Mouse (Mus musculus) forebrain, embryonic 13.5 days (tissue): ENCODE measurements around the gene Ngp. TPM values are rescaled to one million over a fixed set of nuclear protein-coding genes. Genes with fewer than 3 reads are reported as not detected.

ENCODE experiments used
- ATAC-seq: fragments of 200-750 bp; cut with Nextera tagmentation; 2 replicates; pipeline ENCODE4 v1.8.0; 2017
- H3K27ac ChIP-seq: fragments of 300-500 bp; sonication (generic); 2 replicates; pipeline ENCODE4 v1.5.1; 2015; ENCODE audit warnings: inconsistent platforms, mild to moderate bottlenecking, moderate library complexity
- H3K27me3 ChIP-seq: fragments of 300-500 bp; sonication (generic); 2 replicates; pipeline ENCODE4 v1.6.1; 2015; ENCODE audit warnings: mild to moderate bottlenecking, inconsistent platforms
- H3K36me3 ChIP-seq: fragments of 300-500 bp; sonication (generic); 2 replicates; pipeline ENCODE4 v1.6.1; 2015; ENCODE audit warnings: mild to moderate bottlenecking, inconsistent platforms; ENCODE audit not compliant: poor library complexity, severe bottlenecking
- H3K4me1 ChIP-seq: fragments of 300-500 bp; sonication (generic); 2 replicates; pipeline ENCODE4 v1.6.1; 2015; ENCODE audit warnings: inconsistent platforms
- H3K4me2 ChIP-seq: fragments of 300-500 bp; sonication (generic); 2 replicates; pipeline ENCODE4 v1.6.1; 2015; ENCODE audit warnings: inconsistent platforms, mild to moderate bottlenecking, moderate library complexity
- H3K4me3 ChIP-seq: fragments of 300-500 bp; sonication (generic); 2 replicates; pipeline ENCODE4 v1.5.1; 2015; ENCODE audit warnings: mild to moderate bottlenecking, inconsistent platforms
- H3K9ac ChIP-seq: fragments of 300-500 bp; sonication (generic); 2 replicates; pipeline ENCODE4 v1.6.1; 2015; ENCODE audit warnings: mild to moderate bottlenecking, inconsistent platforms
- H3K9me3 ChIP-seq: fragments of 300-500 bp; sonication (generic); replicated peaks from 2 replicates; pipeline ENCODE4 v1.6.1; 2016; ENCODE audit warnings: inconsistent platforms
- WGBS: fragments of 180-500 bp; shearing (Covaris S2); methylation state at CpG from one replicate; pipeline ENCODE4 v1.1.7; 2015; 5-methylcytosine and 5-hydroxymethylcytosine counted together
- polyA plus RNA-seq: library from polyadenylated mRNA; unstranded; fragments of >200 nt; fragmentation: Nextera tagmentation; extraction: Ambion mirVana; gene quantifications from 2 replicates; pipeline ENCODE4 v1.2.1, GENCODE M21; 2015

Gene Ngp
- polyA plus RNA-seq, 1 experiment from 2014 or later, result 0.22 TPM

DNA sequence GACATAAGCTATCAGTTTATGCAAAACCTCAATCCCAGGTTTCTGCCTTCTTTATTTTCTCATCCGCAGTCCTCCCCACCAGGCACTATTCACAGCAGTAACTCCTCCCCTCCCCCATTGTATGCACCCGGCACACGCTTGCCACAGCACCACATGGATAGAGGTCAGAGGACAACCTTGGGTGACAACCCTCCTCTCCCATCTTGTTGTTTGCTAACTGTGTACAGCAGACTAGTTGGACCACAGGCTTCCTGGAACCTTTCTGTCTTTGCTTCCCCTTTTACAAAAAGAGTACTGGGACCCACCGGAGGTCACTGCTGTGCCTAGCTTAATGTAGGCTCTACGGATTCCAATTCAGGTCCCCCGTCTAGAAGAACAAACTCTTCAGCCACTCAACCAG, 21.0 kb downstream of the Ngp start:
- Histone ChIP-seq H3K36me3 (peaks cover 39% of the 10 kb centered on the region), H3K27ac (no peak overlapping the region), H3K9ac (no peak overlapping the region), H3K4me1 (no peaks in the 10 kb centered on the region), H3K9me3 (no peaks in the 10 kb centered on the region), H3K4me3 (no peak overlapping the region), H3K27me3 (no peaks in the 10 kb centered on the region), H3K4me2 (no peak overlapping the region)
- ATAC-seq, result no peak
- WGBS, result 89% methylated on average over 6 of the region's 6 CpGs

DNA sequence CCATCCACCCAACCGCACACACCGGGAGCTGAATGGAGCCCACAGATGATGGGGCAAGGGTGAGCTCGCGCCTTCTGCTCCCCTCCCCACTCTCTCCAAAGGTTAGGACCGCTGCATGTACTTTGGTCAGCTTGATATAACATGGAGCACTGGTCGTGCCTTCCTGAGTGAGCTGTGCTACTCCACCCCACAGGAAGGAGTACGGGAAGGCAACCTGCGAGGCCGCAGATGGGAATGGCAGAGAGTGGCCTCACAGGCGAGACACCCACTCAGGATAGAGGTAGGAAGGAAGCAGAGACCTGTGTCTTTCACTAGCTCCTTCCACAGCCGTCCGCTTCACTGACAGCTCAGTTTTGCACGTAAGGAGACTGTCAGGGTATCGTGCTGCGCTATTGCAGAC, 28.8 kb downstream of the Ngp start:
- H3K4me1 ChIP-seq, result peaks cover 4% of the 10 kb centered on the region; the same call in 1 of the 2 replicates
- H3K27me3 ChIP-seq, result no peaks in the 10 kb centered on the region
- no peak overlapping the region for H3K27ac ChIP-seq
- no peak overlapping the region for H3K4me2 ChIP-seq
- no peaks in the 10 kb centered on the region for H3K9me3 ChIP-seq
- 83% methylated on average over 15 of the region's 15 CpGs for WGBS
- no peak for ATAC-seq
- H3K4me3 ChIP-seq, result no peak overlapping the region
- peaks cover 19% of the 10 kb centered on the region for H3K36me3 ChIP-seq
- no peak overlapping the region for H3K9ac ChIP-seq

DNA sequence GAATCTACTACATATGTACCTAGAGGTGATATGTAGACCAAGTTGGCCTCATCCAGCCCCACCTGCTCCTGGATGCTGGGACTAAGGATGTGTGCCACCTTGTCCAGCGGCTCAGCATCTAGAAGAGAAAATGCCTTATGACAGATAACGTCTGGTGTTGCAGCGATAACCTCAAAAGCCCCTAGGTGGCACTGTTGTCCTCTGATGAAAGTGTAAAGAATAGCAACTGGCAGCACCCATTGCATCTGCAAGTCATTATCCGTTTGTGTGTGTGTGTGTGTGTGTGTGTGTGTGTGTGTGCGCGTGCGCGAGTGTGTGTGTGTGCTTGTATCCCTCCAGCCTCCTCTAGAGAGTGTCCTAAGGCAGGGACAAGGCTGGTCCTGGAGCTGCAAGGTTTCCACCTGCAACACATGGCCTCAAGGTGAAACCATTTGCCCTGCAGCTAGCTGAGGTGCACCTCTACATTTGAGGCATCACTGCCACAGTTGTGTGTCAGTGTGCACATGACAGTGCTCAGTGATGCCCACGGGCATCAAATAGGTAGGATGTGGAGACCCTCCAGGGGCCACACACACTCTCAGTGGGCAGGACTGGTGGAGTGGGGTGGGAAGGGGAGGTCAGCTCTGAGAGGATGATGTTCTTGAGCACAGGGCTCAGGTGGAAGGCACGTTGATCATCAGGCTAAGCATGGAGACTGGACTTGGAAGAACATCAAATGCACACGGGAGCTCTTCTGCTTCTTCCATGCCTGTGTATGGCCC, 29.5 kb downstream of the Ngp start:
- ATAC-seq, result peak; percentile 90

DNA sequence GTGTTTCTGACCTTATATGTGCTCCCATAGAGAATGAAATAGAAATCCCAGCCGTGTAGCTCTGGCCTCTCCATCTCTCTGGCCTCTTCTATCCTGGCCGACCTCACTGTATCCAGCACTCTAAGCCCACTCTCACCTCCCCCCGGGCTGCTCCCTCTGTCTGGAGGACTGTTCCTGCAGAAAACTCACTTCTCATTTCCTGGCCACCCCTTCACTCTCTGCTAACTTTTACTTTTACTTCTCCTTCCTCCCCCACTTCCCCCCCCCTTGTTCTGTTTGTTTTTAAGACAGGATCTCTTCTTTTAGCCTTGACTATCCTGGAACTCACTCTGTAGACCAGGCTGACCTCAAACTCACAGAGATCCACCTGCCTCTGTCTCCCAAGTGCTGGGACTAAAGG, 33.0 kb downstream of the Ngp start:
- Histone ChIP-seq H3K4me2 (no peak overlapping the region), H3K9ac (no peak overlapping the region), H3K9me3 (no peaks in the 10 kb centered on the region), H3K4me3 (no peak overlapping the region), H3K27ac (no peak overlapping the region), H3K27me3 (no peaks in the 10 kb centered on the region), H3K36me3 (peaks cover 19% of the 10 kb centered on the region), H3K4me1 (peaks cover 4% of the 10 kb centered on the region; the same call in 1 of the 2 replicates)
- no peak for ATAC-seq
- 90% methylated on average over 3 of the region's 3 CpGs for WGBS

More for the DNA sequence above, 29.5 kb downstream of the Ngp start:
- Histone ChIP-seq H3K27ac (no peak overlapping the region), H3K9ac (no peak overlapping the region), H3K4me1 (peaks cover 4% of the 10 kb centered on the region; the same call in 1 of the 2 replicates), H3K36me3 (peaks cover 17% of the 10 kb centered on the region), H3K27me3 (no peaks in the 10 kb centered on the region), H3K9me3 (no peaks in the 10 kb centered on the region), H3K4me2 (no peak overlapping the region), H3K4me3 (no peak overlapping the region)
- 31% methylated on average over 11 of the region's 11 CpGs for WGBS

DNA sequence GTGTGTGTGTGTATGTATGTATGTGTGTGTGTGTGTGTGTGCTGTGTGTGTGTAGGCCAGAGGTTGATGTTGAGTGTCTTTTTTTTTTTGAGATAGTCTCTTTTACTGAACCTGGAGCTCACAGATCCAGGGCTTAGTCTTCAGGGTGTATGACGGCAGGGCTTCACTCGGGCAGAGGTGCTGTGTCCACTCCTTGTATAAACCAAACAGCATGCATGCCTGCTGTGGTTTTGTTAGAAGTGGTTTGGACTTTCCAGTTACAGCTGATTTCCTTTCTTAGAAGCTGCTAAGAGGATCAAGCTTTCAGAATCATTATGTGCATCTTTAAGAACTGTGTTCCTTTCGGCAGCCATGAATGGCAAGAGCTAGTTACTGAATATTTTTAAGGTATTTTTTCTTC, 38.4 kb downstream of the Ngp start:
- WGBS, result 89% methylated on average over 3 of the region's 3 CpGs
- Histone ChIP-seq H3K9me3 (no peaks in the 10 kb centered on the region), H3K27me3 (no peaks in the 10 kb centered on the region), H3K4me1 (no peaks in the 10 kb centered on the region), H3K27ac (no peak overlapping the region), H3K4me2 (no peak overlapping the region), H3K4me3 (no peak overlapping the region), H3K9ac (no peak overlapping the region), H3K36me3 (peaks cover 10% of the 10 kb centered on the region; the same call in 1 of the 2 replicates)
- no peak for ATAC-seq

DNA sequence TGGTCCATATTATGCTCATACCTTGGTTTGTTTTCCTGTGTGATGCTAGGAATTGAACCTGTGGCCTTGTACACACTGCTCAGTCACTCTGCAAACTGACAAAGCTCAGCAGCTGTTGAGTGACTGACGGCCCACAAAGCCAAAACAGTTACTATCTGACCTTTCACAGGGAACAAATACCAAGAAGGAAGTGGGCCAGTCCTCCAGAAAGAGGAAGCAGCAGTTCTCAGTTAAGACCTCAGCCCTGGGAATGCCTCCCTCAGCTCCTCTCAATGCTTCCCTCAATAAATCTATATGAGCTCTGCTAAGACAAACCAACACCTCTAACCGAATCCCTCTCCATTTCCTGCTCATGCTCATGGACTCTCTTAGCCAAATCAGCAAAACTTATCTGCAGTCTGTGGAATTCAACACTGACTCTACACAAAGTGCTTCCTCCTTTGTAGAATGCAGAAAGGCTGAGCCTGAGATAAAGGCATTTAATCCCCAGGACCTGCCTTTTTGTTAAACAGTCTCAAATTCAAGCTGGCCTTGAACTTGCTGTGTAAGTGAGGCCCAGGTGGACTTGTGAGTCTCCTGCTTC, 39.7 kb downstream of the Ngp start:
- ATAC-seq, result no peak
- no peak overlapping the region for H3K4me2 ChIP-seq
- no peaks in the 10 kb centered on the region for H3K9me3 ChIP-seq
- no peaks in the 10 kb centered on the region for H3K27me3 ChIP-seq
- 79% methylated on average over 2 of the region's 2 CpGs for WGBS
- H3K4me1 ChIP-seq, result no peaks in the 10 kb centered on the region
- H3K36me3 ChIP-seq, result peaks cover 7% of the 10 kb centered on the region; the same call in 1 of the 2 replicates
- H3K27ac ChIP-seq, result no peak overlapping the region
- H3K9ac ChIP-seq, result no peak overlapping the region
- no peak overlapping the region for H3K4me3 ChIP-seq

DNA sequence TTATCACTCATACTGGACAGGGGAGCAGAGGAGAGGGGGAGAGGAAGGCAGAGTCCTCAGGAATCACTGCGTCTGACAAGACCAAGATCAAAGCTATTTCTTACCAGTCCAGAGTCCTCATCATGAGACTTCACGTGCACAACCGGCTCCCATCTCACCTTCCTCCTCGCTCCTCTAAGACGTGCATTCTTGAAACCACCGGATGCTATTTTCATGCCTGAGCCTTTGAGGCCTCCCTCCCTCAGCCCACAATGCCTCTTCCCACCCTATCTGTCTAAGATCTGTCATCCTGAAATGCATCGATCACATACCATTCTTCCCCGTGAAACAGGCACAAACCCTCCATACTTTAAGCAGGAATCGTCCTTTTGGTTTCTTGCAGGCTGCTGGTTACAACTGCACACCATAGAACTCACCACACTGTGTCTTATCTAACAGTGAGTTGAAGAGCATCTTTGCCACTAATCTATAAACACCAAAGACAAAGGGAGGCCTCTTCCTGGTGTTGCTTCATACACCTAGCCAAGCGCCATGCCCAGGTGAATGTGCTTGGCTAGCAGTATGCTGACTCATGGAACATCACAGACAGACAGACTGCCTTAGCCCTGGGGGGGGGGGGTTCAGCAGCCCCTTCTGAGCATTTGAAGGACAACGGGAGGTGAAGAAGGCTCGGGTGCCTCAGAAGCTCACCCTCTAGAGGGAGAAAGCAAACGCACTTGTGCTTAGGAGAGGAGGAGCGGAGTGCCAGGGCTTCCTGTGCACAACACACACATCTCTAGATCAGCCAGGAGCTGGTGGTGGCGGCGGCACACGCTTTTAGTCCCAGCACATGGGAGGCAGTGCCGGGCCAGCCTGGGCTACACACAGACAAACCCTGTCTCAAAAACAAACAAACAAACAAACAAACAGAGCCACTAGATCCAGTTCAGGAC, 41.6 kb downstream of the Ngp start:
- ATAC-seq, result no peak
- no peaks in the 10 kb centered on the region for H3K4me1 ChIP-seq

DNA sequence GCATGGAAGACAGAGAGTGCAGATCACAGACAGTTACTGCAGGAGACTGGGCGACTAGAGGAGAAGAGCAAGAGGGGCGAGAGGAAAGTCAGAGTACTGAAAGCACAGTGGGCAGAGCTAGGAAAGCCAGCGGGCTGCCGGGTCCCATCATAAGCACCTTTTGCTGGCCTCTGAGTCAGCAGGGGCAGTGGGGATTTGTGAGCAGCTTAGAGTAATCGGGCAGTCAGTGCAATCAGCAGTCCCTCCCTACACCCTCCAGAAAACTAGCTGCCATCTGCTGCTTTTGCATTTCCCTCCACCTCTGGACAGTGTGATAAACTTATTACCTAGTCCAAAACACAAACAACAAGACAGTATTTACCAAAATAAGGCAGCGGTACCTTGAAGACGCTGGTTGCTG, 42.8 kb downstream of the Ngp start:
- Histone ChIP-seq H3K9me3 (no peaks in the 10 kb centered on the region), H3K4me3 (no peak overlapping the region), H3K4me1 (no peaks in the 10 kb centered on the region), H3K27ac (no peak overlapping the region), H3K4me2 (no peak overlapping the region), H3K36me3 (no peaks in the 10 kb centered on the region), H3K27me3 (no peaks in the 10 kb centered on the region), H3K9ac (no peak overlapping the region)
- ATAC-seq, result no peak
- 80% methylated on average over 7 of the region's 7 CpGs for WGBS

More for the DNA sequence above, 41.6 kb downstream of the Ngp start:
- H3K4me2 ChIP-seq, result no peak overlapping the region
- no peaks in the 10 kb centered on the region for H3K36me3 ChIP-seq
- WGBS, result 91% methylated on average over 18 of the region's 18 CpGs
- H3K9me3 ChIP-seq, result no peaks in the 10 kb centered on the region
- no peak overlapping the region for H3K4me3 ChIP-seq
- H3K27me3 ChIP-seq, result no peaks in the 10 kb centered on the region
- H3K9ac ChIP-seq, result no peak overlapping the region
- H3K27ac ChIP-seq, result no peak overlapping the region

DNA sequence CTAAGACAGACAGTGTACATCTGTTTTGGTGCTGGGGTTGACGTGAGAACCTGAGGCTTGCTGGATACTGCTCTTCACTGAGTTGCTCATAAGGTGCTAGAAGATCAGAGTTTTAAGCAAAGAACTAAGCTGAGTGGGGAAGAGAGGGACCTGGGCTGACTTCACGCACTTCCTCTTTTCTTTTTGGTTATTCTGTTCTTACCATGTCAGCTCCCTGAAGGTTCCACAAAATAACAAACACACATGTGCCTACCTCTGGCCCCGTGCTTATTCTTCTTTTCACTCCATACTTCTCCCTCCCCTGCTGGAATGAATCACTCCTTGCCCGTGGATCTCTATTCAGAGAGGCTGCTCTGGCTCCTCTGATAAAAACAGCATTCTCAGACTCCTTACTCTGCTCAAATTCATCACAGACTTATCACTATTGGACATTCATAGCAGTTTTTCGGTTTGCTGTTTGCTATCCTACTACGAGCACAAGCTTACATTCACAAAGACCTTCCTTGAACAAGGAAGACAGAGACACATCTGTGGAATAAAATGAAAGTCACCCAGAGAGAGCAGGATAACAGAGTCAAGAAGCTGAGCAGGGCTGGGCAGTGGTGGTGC, 44.5 kb downstream of the Ngp start:
- WGBS, result 91% methylated on average over 6 of the region's 6 CpGs
- Histone ChIP-seq H3K27me3 (no peaks in the 10 kb centered on the region), H3K4me1 (no peaks in the 10 kb centered on the region), H3K4me3 (no peak overlapping the region), H3K9me3 (no peaks in the 10 kb centered on the region), H3K36me3 (no peaks in the 10 kb centered on the region), H3K4me2 (no peak overlapping the region), H3K9ac (no peak overlapping the region), H3K27ac (no peak overlapping the region)
- no peak for ATAC-seq

DNA sequence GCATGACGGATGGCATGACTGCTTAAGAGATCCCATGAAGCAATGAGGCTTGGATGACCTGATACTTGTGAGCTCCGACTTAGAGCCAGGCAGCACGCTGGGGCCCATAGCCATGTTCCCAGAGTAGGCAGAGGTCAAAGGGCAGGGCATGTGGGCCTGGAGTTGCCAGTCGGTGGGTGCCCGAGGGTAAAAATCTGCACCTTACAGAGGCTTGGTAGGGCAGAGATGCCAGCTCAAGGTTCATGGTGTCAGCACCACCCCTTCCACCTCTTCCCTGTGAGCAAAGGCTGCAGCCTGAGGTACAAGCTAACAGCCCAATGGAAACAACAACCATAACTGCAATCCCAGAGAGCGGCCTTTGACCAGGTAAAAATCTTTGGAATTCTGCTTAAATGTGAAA, 45.8 kb downstream of the Ngp start:
- H3K27ac ChIP-seq, result no peak overlapping the region
- 94% methylated on average over 6 of the region's 6 CpGs for WGBS
- ATAC-seq, result no peak

DNA sequence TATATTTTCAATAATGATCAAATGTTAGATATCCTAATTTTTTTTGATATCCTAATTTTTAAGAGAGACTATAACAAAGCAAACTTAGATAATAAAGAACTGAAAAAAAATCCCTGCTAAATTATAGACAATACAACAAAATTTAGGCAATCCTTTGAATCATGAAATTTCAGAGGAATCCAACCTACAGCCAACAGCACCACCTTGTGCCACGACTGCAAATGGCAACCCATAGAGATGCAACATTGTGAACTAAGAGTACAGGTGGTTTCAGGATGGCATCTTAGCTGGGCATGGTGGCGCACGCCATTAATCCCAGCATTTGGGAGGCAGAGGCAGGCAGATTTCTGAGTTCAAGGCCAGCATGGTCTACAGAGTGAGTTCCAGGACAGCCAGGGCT, 46.6 kb downstream of the Ngp start:
- Histone ChIP-seq H3K4me2 (no peak overlapping the region), H3K36me3 (no peaks in the 10 kb centered on the region), H3K27me3 (no peaks in the 10 kb centered on the region), H3K4me3 (no peak overlapping the region), H3K9me3 (no peaks in the 10 kb centered on the region), H3K9ac (no peak overlapping the region), H3K27ac (no peak overlapping the region), H3K4me1 (no peaks in the 10 kb centered on the region)
- ATAC-seq, result no peak
- whole genome bisulfite sequencing, result 86% methylated on average over 3 of the region's 3 CpGs

More for the DNA sequence above, 45.8 kb downstream of the Ngp start:
- Histone ChIP-seq H3K9me3 (no peaks in the 10 kb centered on the region), H3K9ac (no peak overlapping the region), H3K4me3 (no peak overlapping the region), H3K36me3 (no peaks in the 10 kb centered on the region), H3K27me3 (no peaks in the 10 kb centered on the region), H3K4me2 (no peak overlapping the region), H3K4me1 (no peaks in the 10 kb centered on the region)
